Mouse (Mus musculus) limb, embryonic 10.5 days (tissue): Measurements from ENCODE around the gene Mon1b. TPM values are rescaled to one million over a fixed set of nuclear protein-coding genes. Genes with fewer than 3 reads are reported as not detected.
A peak's percentile ranks its signal among the peaks of the same experiment; 100 is the strongest.

Experiments used
- DNase-seq: peaks from one replicate; pipeline ENCODE4 v3.0.0-alpha.2; 2017; ENCODE audit warnings: low spot score
- H3K27ac ChIP-seq: fragments of 300-500 bp; sonication (generic); 2 replicates; pipeline ENCODE4 v1.5.1; 2016; ENCODE audit warnings: mild to moderate bottlenecking
- H3K27me3 ChIP-seq: fragments of 300-500 bp; sonication (generic); 2 replicates; pipeline ENCODE4 v1.6.1; 2016; ENCODE audit warnings: low read depth, mild to moderate bottlenecking; ENCODE audit not compliant: poor library complexity, severe bottlenecking
- H3K36me3 ChIP-seq: fragments of 300-500 bp; sonication (generic); 2 replicates; pipeline ENCODE4 v1.6.1; 2016; ENCODE audit warnings: mild to moderate bottlenecking, moderate library complexity
- H3K4me1 ChIP-seq: fragments of 300-500 bp; sonication (generic); 2 replicates; pipeline ENCODE4 v1.6.1; 2016
- H3K4me3 ChIP-seq: fragments of 300-500 bp; sonication (generic); 2 replicates; pipeline ENCODE4 v1.5.1; 2016; ENCODE audit warnings: mild to moderate bottlenecking, moderate library complexity
- H3K9me3 ChIP-seq: fragments of 300-500 bp; sonication (generic); replicated peaks from 2 replicates; pipeline ENCODE4 v1.6.1; 2016; ENCODE audit warnings: mild to moderate bottlenecking
- WGBS: fragments of 180-500 bp; shearing (Covaris S2); methylation state at CpG from one replicate; pipeline ENCODE4 v1.1.7; 2016; 5-methylcytosine and 5-hydroxymethylcytosine counted together
- polyA plus RNA-seq: library from polyadenylated mRNA; unstranded; fragments of >200 nt; fragmentation: Nextera tagmentation; extraction: Ambion mirVana; gene quantifications from 2 replicates; pipeline ENCODE4 v1.2.1, GENCODE M21; 2016

Gene Mon1b
- polyA plus RNA-seq, 1 experiment from 2014 or later: 7.7 TPM

DNA sequence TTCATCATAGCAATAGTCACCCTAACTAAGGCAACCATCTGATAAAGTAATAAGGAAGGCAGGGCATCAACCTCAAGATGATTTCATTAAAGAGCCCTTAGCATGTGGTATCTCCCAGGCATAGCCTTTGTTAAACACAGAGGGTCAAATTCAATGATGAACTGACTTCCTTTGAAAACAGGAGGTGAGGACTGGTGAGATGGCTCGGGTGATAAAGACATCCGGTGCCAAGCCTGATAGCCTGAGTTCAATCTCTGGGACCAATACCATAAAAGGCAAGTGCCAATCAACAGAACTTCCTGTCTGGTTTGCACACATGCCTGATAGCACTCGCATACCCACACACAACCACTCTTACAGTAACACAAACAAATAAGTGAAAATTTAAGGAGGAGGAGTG, 44.0 kb downstream of the Mon1b start:
- WGBS: 79% methylated on average over 3 of the region's 3 CpGs
- H3K27me3 ChIP-seq: no peaks in the 10 kb centered on the region

DNA sequence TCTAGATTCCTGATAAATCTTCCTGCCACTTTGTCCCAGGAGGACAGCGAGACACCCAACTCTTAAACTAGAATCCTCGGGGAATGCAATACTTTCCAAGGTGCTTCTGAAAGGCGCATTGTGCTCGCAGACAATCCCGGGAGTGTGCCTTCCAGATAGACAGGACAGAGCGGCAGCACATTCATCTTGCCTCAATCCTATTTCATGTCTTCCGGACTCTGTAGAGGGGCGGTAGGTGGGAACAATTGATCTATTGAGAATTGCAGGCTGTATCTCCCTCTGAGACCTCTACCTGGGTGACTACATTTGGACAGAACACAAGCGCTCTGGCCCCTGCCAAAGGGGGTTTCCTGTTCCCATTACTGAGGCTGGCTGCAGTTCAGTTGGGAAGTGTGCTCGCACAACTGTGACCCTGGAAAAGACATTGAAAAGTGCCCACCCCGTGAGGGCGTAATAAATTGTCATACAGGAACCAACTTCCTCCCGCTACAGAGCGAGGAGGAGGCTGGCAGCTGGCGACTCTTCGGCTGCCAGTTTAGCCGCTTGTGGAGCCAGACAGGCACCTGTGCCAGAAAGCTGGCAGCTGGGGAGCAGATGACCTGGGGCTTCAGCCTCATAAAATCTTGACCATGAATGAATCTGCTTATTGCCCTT, 52.6 kb downstream of the Mon1b start:
- 83% methylated on average over 17 of the region's 17 CpGs for WGBS

More for the DNA sequence above, 44.0 kb downstream of the Mon1b start:
- no peaks in the 10 kb centered on the region for H3K36me3 ChIP-seq
- peak; percentile 22 for DNase-seq
- H3K4me1 ChIP-seq: no peaks in the 10 kb centered on the region
- H3K27ac ChIP-seq: no peak overlapping the region
- no peak overlapping the region for H3K4me3 ChIP-seq
- no peaks in the 10 kb centered on the region for H3K9me3 ChIP-seq

DNA sequence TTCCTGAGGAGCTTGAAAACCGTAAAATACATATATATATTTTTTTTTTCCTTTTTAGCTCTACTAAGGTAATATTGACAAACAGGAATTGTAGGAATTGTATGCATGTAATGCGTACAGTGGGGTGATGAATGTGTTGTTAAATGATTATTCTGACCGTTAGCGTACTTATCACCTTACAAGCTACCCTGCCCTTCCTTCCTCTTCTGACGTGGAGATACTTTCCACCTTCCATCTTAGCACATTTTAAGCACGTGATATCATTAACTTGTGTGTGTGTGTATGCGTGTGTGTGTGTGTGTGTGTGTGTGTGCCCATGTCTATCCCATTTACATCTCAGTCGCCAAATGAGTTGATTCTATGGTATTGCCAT, 53.1 kb downstream of the Mon1b start:
- H3K4me3 ChIP-seq: no peak overlapping the region
- no peak overlapping the region for H3K27ac ChIP-seq
- no peaks in the 10 kb centered on the region for H3K36me3 ChIP-seq
- no peaks in the 10 kb centered on the region for H3K9me3 ChIP-seq
- H3K4me1 ChIP-seq: peaks cover 25% of the 10 kb centered on the region
- WGBS: 92% methylated on average over 8 of the region's 8 CpGs
- no peaks in the 10 kb centered on the region for H3K27me3 ChIP-seq
- no peak for DNase-seq

More for the DNA sequence above, 52.6 kb downstream of the Mon1b start:
- H3K27me3 ChIP-seq: no peaks in the 10 kb centered on the region
- no peak overlapping the region for H3K4me3 ChIP-seq
- H3K4me1 ChIP-seq: peaks cover 25% of the 10 kb centered on the region
- H3K27ac ChIP-seq: no peak overlapping the region
- no peaks in the 10 kb centered on the region for H3K36me3 ChIP-seq
- H3K9me3 ChIP-seq: no peaks in the 10 kb centered on the region
- no peak for DNase-seq

DNA sequence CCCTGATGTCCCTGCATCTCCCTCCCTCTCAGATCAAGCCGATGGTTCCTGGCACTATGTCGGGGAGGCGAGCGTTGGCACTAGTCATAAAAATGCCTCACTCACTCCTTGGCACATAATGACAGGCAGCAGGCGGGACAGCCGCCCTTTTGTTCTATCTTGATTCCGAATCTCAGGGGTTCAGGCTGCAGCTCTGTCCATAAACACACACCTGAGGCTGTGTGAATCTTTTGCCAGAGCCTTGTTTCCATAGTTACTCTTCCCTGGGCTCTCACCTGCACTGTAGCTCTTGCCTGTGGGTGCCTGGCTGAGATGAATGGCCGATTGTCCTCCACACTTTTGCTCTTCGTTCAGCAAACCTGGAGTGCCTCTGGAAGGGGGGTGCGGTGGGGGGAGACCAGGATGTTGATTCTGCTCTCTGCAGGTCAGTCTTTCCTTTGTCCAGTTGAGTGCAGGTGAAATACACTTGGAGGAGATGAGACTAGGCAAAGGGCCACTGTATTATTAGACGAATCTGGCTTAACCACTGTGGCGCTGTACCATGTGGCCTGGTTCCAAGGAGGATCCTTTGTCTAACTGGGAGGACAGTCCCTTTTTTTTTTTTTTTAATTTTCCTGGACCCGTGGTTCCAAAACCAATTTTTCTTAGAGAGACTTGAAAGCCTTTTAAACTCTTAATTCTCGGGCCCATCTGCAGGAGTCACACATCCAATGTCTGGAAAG, 56.4 kb downstream of the Mon1b start:
- H3K4me3 ChIP-seq: no peak overlapping the region
- peak; percentile 40 for DNase-seq
- H3K27me3 ChIP-seq: no peaks in the 10 kb centered on the region
- H3K36me3 ChIP-seq: no peaks in the 10 kb centered on the region
- H3K4me1 ChIP-seq: peaks cover 25% of the 10 kb centered on the region
- H3K9me3 ChIP-seq: no peaks in the 10 kb centered on the region
- peak overlapping the region; percentile 48 for H3K27ac ChIP-seq
- 66% methylated on average over 14 of the region's 14 CpGs for WGBS

Other genes starting within 250 kb of the Mon1b start
- not detected in 2 replicates for gene Syce1l, start 7.6 kb downstream of the Mon1b start, polyA plus RNA-seq
- gene Adamts18, start 213.2 kb downstream of the Mon1b start, polyA plus RNA-seq: 5.1 and 5.7 TPM in 2 replicates